Mouse (Mus musculus) cerebellum, adult 2 months (tissue): ENCODE measurements around the gene Actr6.

Source experiments
- CTCF ChIP-seq: fragments of 200-500 bp; IDR thresholded peaks from 2 replicates; pipeline ENCODE4 v1.5.1; 2011; ENCODE audit warnings: low read depth, mild to moderate bottlenecking, control low read depth, low read length, moderate library complexity, borderline replicate concordance; ENCODE audit not compliant: insufficient read depth
- POLR2A ChIP-seq: fragments of 200-500 bp; IDR thresholded peaks from 2 replicates; pipeline ENCODE4 v1.6.1; 2011; ENCODE audit warnings: low read length, control low read depth, borderline replicate concordance; ENCODE audit not compliant: insufficient read depth

GRCm38 (mm10) chr10:89720796-89721195 lies 11.3 kb downstream of the Actr6 start:
- no peak for TF ChIP-seq CTCF
- TF ChIP-seq POLR2A = no peak
